In the genomic region with DNA sequence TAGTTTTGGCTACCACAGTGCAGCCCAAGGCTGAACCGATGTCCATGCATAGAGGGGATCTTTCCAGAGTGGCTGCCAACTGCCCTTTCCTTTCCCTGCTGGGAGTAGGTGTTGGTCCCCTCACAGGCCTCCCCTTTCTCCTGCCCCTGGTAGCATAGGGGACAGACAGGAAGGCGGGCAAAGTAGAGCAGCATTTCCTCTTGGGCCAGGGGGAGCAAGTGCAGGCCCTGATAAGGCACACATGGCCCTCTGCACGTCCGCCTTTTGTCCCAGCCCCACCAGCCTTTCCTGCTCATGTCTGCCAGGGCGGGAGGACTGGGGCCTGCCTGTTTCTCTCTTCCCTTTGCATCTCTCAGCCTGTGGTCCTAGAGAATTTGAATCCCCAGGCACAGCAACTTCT, we compare ENCODE assay signal across 9 mouse cellular contexts. TPM values are rescaled to one million over a fixed set of nuclear protein-coding genes. Genes with fewer than 3 reads are reported as not detected.
DNase-seq lines count a peak whose midpoint lies in the region; ATAC-seq lines count a peak whose summit lies in the region.
"Had no signal": no experiment of that assay in that cellular context is flagged by ENCODE, and none has a peak within 500 bp of the region (broad histone marks: within the 10 kb centered on the region; RNA-seq: fewer than 3 reads in every experiment).

No protein-coding gene starts in this region.

- no peaks in the 10 kb centered on the region for H3K27me3 ChIP-seq in hindbrain, embryonic 15.5 days
- H3K27me3 ChIP-seq in hindbrain, embryonic 14.5 days (ENCODE audit: control insufficient read depth, insufficient read depth, low read length), result no peaks in the 10 kb centered on the region
- H3K27me3 ChIP-seq in heart, embryonic 10.5 days (ENCODE audit: insufficient read depth, poor library complexity, severe bottlenecking), result no peaks in the 10 kb centered on the region

- no peak overlapping the region for H3K4me2 ChIP-seq in hindbrain, embryonic 15.5 days
- no peak overlapping the region for H3K4me2 ChIP-seq in hindbrain, embryonic 14.5 days (replicated peaks)

- no peaks in the 10 kb centered on the region for H3K36me3 ChIP-seq in hindbrain, embryonic 15.5 days
- H3K36me3 ChIP-seq in hindbrain, embryonic 14.5 days (replicated peaks; ENCODE audit: control insufficient read depth, insufficient read depth), result no peaks in the 10 kb centered on the region
- H3K36me3 ChIP-seq in heart, embryonic 10.5 days, result no peaks in the 10 kb centered on the region

- 76% methylated on average over 5 of the region's 5 CpGs for WGBS in hindbrain, embryonic 15.5 days
- WGBS in hindbrain, embryonic 14.5 days, result 76% methylated on average over 5 of the region's 5 CpGs
- 32% methylated on average over 5 of the region's 5 CpGs for WGBS in heart, embryonic 10.5 days

- H3K4me3 ChIP-seq in hindbrain, embryonic 15.5 days, result no peak overlapping the region
- H3K4me3 ChIP-seq in hindbrain, embryonic 14.5 days (replicated peaks; ENCODE audit: low read length), result no peak overlapping the region
- 0 out of 2 replicates have a peak overlapping the region, but pooled peaks have one; percentile 27 for H3K4me3 ChIP-seq in heart, embryonic 10.5 days

- H3K27ac ChIP-seq in hindbrain, embryonic 15.5 days (replicated peaks), result peak overlapping the region; percentile 34; the same call in 1 of the 2 replicates
- no peak overlapping the region for H3K27ac ChIP-seq in hindbrain, embryonic 14.5 days
- H3K27ac ChIP-seq in heart, embryonic 10.5 days, result peak overlapping the region; percentile 68

- H3K9ac ChIP-seq in hindbrain, embryonic 15.5 days, result no peak overlapping the region
- H3K9ac ChIP-seq in hindbrain, embryonic 14.5 days, result no peak overlapping the region

- ATAC-seq in hindbrain, embryonic 15.5 days (ENCODE audit: low FRiP score, low read depth), result no peak
- no peak for ATAC-seq in hindbrain, embryonic 14.5 days (ENCODE audit: low FRiP score)

- H3K9me3 ChIP-seq in hindbrain, embryonic 15.5 days, result no peaks in the 10 kb centered on the region
- no peaks in the 10 kb centered on the region for H3K9me3 ChIP-seq in hindbrain, embryonic 14.5 days (ENCODE audit: control insufficient read depth, low read length)
- H3K9me3 ChIP-seq in heart, embryonic 10.5 days, result no peaks in the 10 kb centered on the region

- peaks cover 13% of the 10 kb centered on the region for H3K4me1 ChIP-seq in hindbrain, embryonic 15.5 days (replicated peaks)
- H3K4me1 ChIP-seq in hindbrain, embryonic 14.5 days (replicated peaks; ENCODE audit: control insufficient read depth, insufficient read depth, low read length), result peaks cover 9% of the 10 kb centered on the region; the same call in 1 of the 2 replicates
- peaks cover 67% of the 10 kb centered on the region for H3K4me1 ChIP-seq in heart, embryonic 10.5 days

- DNase-seq in hindbrain, embryonic 14.5 days (ENCODE audit: low spot score), result no peak
- DNase-seq in heart, embryonic 10.5 days (ENCODE audit: low spot score), result peak; percentile 92
- peak; percentile 79 for DNase-seq in kidney, postnatal 14 days
- DNase-seq in lung, postnatal 4 days, result peak; percentile 77 to 91
- DNase-seq in left cerebral cortex, adult 18-20 months (ENCODE audit: low spot score in 2 of 2), result no peak
- no peak for DNase-seq in layer of hippocampus, adult 9-11 months
- no peak for DNase-seq in layer of hippocampus, postnatal 10 days (ENCODE audit: low spot score in 2 of 2)

RNA-seq across cellular contexts. Expression of a gene that starts 8.0 kb away (rescaled TPM):
- polyA plus RNA-seq in hindbrain, embryonic 15.5 days (2015; fragmentation: Nextera tagmentation; extraction: Ambion mirVana), result 70.7 and 75.3 TPM in 2 replicates
- 62.2 and 69.2 TPM in 2 replicates for polyA plus RNA-seq in hindbrain, embryonic 14.5 days (2014; fragmentation: Nextera tagmentation; extraction: Ambion mirVana)
- 164 and 186 TPM in 2 replicates for polyA plus RNA-seq in heart, embryonic 10.5 days (2016; fragmentation: Nextera tagmentation; extraction: Ambion mirVana)
- total RNA-seq in left cerebral cortex, adult 18-20 months (2021), result 10 to 100 TPM; 65.1 to 72.0 TPM
- total RNA-seq in layer of hippocampus, postnatal 10 days (2021), result 100 to 1,000 TPM in 1 of 2 experiments, 10 to 100 TPM in 1; 82.2 to 102 TPM

RNA-seq across cellular contexts. Expression of a gene that starts 14.6 kb away (rescaled TPM):
- not detected in 2 replicates for polyA plus RNA-seq in hindbrain, embryonic 15.5 days (2015; fragmentation: Nextera tagmentation; extraction: Ambion mirVana)
- polyA plus RNA-seq in hindbrain, embryonic 14.5 days (2014; fragmentation: Nextera tagmentation; extraction: Ambion mirVana), result not detected in 2 replicates
- not detected in 2 replicates for polyA plus RNA-seq in heart, embryonic 10.5 days (2016; fragmentation: Nextera tagmentation; extraction: Ambion mirVana)
- not detected for total RNA-seq in left cerebral cortex, adult 18-20 months (2021)
- not detected for total RNA-seq in layer of hippocampus, postnatal 10 days (2021)
- polyA plus RNA-seq: gonadal fat pad, adult 2 months had no signal

RNA-seq across cellular contexts. Expression of a gene that starts 32.4 kb away (rescaled TPM):
- polyA plus RNA-seq in hindbrain, embryonic 15.5 days (2015; fragmentation: Nextera tagmentation; extraction: Ambion mirVana), result 6.1 and 6.6 TPM in 2 replicates
- 5.6 and 6.6 TPM in 2 replicates for polyA plus RNA-seq in hindbrain, embryonic 14.5 days (2014; fragmentation: Nextera tagmentation; extraction: Ambion mirVana)
- polyA plus RNA-seq in heart, embryonic 10.5 days (2016; fragmentation: Nextera tagmentation; extraction: Ambion mirVana), result 20.4 and 28.9 TPM in 2 replicates
- total RNA-seq in left cerebral cortex, adult 18-20 months (2021), result 1 to 10 TPM; 1.6 to 2.5 TPM
- 1 to 10 TPM; 2.1 to 2.5 TPM for total RNA-seq in layer of hippocampus, postnatal 10 days (2021)

RNA-seq across cellular contexts. Expression of a gene that starts 55.4 kb away (rescaled TPM):
- polyA plus RNA-seq in hindbrain, embryonic 15.5 days (2015; fragmentation: Nextera tagmentation; extraction: Ambion mirVana), result 16.3 and 18.2 TPM in 2 replicates
- 23.3 and 25.6 TPM in 2 replicates for polyA plus RNA-seq in hindbrain, embryonic 14.5 days (2014; fragmentation: Nextera tagmentation; extraction: Ambion mirVana)
- 13.2 and 16.6 TPM in 2 replicates for polyA plus RNA-seq in heart, embryonic 10.5 days (2016; fragmentation: Nextera tagmentation; extraction: Ambion mirVana)
- 10 to 100 TPM; 17.8 to 19.1 TPM for total RNA-seq in left cerebral cortex, adult 18-20 months (2021)
- total RNA-seq in layer of hippocampus, postnatal 10 days (2021), result 10 to 100 TPM; 43.9 to 46.7 TPM

RNA-seq across cellular contexts. Expression of a gene that starts 56.4 kb away (rescaled TPM):
- polyA plus RNA-seq in hindbrain, embryonic 15.5 days (2015; fragmentation: Nextera tagmentation; extraction: Ambion mirVana), result 138 and 152 TPM in 2 replicates
- 128 and 136 TPM in 2 replicates for polyA plus RNA-seq in hindbrain, embryonic 14.5 days (2014; fragmentation: Nextera tagmentation; extraction: Ambion mirVana)
- polyA plus RNA-seq in heart, embryonic 10.5 days (2016; fragmentation: Nextera tagmentation; extraction: Ambion mirVana), result 15.7 and 18.2 TPM in 2 replicates
- 10 to 100 TPM; 74.1 to 77.2 TPM for total RNA-seq in left cerebral cortex, adult 18-20 months (2021)
- 10 to 100 TPM; 75.0 to 82.7 TPM for total RNA-seq in layer of hippocampus, postnatal 10 days (2021)

Comparison
In these comparisons a context has a peak if more than half of its experiments do, and no peak if none do; other contexts are left out.
1. DNase-seq: peak in heart, embryonic 10.5 days (single experiment), kidney, postnatal 14 days (single experiment) and lung, postnatal 4 days (2 of 2); none in hindbrain, embryonic 14.5 days (single experiment), left cerebral cortex, adult 18-20 months (0 of 2), layer of hippocampus, adult 9-11 months (single experiment) and layer of hippocampus, postnatal 10 days (0 of 2).